Mouse (Mus musculus): ENCODE results near the gene St6galnac1. TPM values are rescaled to one million over a fixed set of nuclear protein-coding genes. Genes with fewer than 3 reads are reported as not detected.

St6galnac1 gene
- polyA plus RNA-seq (2017; shearing (Covaris generic)), result 1.0 TPM

DNA sequence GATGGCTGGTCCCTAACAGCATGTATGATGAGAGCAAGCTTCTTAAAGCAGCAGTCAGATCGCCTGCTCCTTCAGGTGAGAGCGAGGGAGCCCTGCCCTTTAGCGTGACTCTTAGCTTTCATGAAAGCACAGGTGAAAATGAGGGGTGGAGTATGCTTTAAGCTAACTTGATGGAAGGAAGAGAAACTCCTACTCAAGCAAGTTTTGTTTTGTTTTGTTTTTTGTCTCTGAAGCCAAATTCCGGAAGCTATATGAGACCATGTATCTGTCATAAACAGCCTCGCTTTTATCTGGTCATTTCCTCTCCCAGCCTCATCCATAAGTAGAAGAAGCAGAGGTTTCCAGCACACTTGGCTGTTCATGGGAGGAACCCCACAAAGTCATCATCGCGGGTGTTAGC, at the start of gene St6galnac1:
Gene St6galnac1, minus strand, starts transcription at position 101 of the 400 bp plus-strand sequence.

Other genes starting within 250 kb of the St6galnac1 start
- 0.31 TPM for gene Sphk1, start 244.6 kb downstream of the St6galnac1 start, polyA plus RNA-seq (2017; shearing (Covaris generic))
- gene Ube2o, start 194.1 kb downstream of the St6galnac1 start, polyA plus RNA-seq (2017; shearing (Covaris generic)), result 16.2 TPM
- not detected for gene Aanat, start 189.1 kb downstream of the St6galnac1 start, polyA plus RNA-seq (2017; shearing (Covaris generic))
- gene Rhbdf2, start 148.5 kb downstream of the St6galnac1 start, polyA plus RNA-seq (2017; shearing (Covaris generic)), result 19.5 TPM
- not detected for gene Prcd, start 122.0 kb downstream of the St6galnac1 start, polyA plus RNA-seq (2017; shearing (Covaris generic))
- gene Cygb, start 121.2 kb downstream of the St6galnac1 start, polyA plus RNA-seq (2017; shearing (Covaris generic)), result not detected
- not detected for gene Mxra7, start 52.5 kb upstream of the St6galnac1 start, polyA plus RNA-seq (2017; shearing (Covaris generic))
- gene Mettl23, start 67.8 kb upstream of the St6galnac1 start, polyA plus RNA-seq (2017; shearing (Covaris generic)), result 121 TPM
- 101 TPM for gene Jmjd6, start 67.9 kb upstream of the St6galnac1 start, polyA plus RNA-seq (2017; shearing (Covaris generic))
- 16.3 TPM for gene Mfsd11, start 76.9 kb upstream of the St6galnac1 start, polyA plus RNA-seq (2017; shearing (Covaris generic))
- 394 TPM for gene Srsf2, start 77.6 kb upstream of the St6galnac1 start, polyA plus RNA-seq (2017; shearing (Covaris generic))
- not detected for gene Mgat5b, start 143.4 kb upstream of the St6galnac1 start, polyA plus RNA-seq (2017; shearing (Covaris generic))

Measured in effector memory CD4-positive, alpha-beta T cell, adult 5 months (primary cell).